Mouse (Mus musculus): ENCODE data around the gene Cpxm1. TPM values are rescaled to one million over a fixed set of nuclear protein-coding genes. Genes with fewer than 3 reads are reported as not detected.

Gene Cpxm1
- polyA plus RNA-seq, 1 experiment, result not detected

DNA sequence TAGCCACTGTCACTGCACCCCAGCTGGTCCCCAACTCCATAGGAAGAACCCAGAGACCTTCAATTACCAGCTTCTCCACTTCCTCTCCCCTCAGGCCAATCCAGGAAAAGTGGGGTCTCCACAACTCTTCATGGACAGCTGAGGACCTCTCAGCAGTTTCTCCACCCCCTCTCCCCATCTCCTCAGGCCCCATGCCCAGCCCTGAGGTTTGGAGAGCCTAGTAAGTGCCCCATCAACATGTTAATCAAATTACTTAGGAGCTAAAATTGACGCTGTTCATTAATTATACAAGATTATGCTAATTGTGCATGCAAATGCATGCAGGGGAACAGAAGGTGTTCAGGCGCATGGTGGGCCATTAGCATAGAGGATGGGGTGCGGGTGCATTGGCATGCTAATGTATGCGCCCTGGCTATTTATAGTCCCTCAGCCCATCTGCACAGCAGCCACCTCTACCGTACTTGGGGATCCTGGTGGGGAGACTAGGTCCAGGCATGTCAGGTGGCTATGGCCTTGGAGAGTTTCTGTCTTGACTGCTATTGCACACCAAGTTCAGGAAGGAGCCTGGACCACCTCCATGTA is 45.5 kb downstream of the Cpxm1 start:
- no peak for TF ChIP-seq POLR2A (IDR thresholded peaks at IDR 0.05; ENCODE audit: borderline replicate concordance, low read depth, low read length)
- no peak for TF ChIP-seq CTCF (IDR thresholded peaks at IDR 0.05; ENCODE audit: low read depth, low read length)
- Histone ChIP-seq H3K4me3 (ENCODE audit: insufficient read depth, low read length) (no peak overlapping the region), H3K27ac (ENCODE audit: insufficient read depth, low read depth, low read length) (no peak overlapping the region), H3K4me1 (ENCODE audit: control insufficient read depth, insufficient read depth, low read length) (no peaks in the 10 kb centered on the region)

DNA sequence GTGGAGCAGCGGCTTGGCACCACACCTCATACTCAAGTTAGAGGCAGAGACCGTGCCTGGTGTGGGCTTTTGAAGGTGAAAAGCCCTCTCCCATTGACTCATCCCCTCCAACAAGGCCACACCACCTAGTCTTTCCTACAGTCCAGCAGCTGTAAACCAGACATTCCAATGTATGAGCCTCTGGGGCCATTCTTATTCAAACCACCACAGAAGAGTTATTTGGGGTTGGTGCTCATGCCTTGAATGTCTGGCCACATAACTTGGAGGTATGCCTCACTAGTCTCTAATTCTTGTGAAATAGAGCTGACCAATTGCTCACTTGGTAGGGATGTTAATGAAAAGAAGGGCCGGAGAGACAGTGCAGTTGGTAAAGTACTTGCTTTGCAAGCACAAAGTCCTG is 47.0 kb downstream of the Cpxm1 start:
- no peak overlapping the region for H3K4me3 ChIP-seq (ENCODE audit: insufficient read depth, low read length)

DNA sequence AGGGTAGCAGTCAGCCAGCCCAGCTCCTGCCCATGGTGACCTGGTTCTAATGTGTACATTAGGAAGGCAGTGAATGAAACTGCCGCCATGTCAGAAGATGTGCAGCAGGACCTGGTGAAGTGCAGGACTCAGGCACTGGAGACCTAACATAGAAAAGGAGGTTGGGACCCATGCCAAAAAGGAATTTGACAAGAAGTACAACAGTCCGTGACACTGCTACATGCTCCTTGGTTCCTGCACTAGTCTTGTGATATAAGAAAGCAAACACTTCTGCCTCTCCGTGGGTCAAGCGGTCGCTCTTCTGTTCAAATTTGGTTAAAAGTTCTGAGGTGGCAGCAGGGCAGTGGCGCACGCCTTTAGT is 56.2 kb downstream of the Cpxm1 start:
- Histone ChIP-seq H3K27ac (ENCODE audit: insufficient read depth, low read depth, low read length) (no peak overlapping the region), H3K4me1 (ENCODE audit: control insufficient read depth, insufficient read depth, low read length) (no peaks in the 10 kb centered on the region), H3K4me3 (ENCODE audit: insufficient read depth, low read length) (no peak overlapping the region)
- TF ChIP-seq CTCF (IDR thresholded peaks at IDR 0.05; ENCODE audit: low read depth, low read length), result no peak
- no peak for TF ChIP-seq POLR2A (IDR thresholded peaks at IDR 0.05; ENCODE audit: borderline replicate concordance, low read depth, low read length)

More for the DNA sequence above, 47.0 kb downstream of the Cpxm1 start:
- H3K4me1 ChIP-seq (ENCODE audit: control insufficient read depth, insufficient read depth, low read length), result no peaks in the 10 kb centered on the region
- no peak for TF ChIP-seq CTCF (IDR thresholded peaks at IDR 0.05; ENCODE audit: low read depth, low read length)
- no peak for TF ChIP-seq POLR2A (IDR thresholded peaks at IDR 0.05; ENCODE audit: borderline replicate concordance, low read depth, low read length)
- H3K27ac ChIP-seq (ENCODE audit: insufficient read depth, low read depth, low read length), result no peak overlapping the region

Other genes with a start within 250 kb of the Cpxm1 start
- 154 and 166 TPM in 2 replicates for gene Snrpb, start 218.2 kb downstream of the Cpxm1 start, polyA plus RNA-seq (2012; ENCODE audit: insufficient read depth, insufficient read length, missing spikeins)
- gene Tmc2, start 202.4 kb downstream of the Cpxm1 start, polyA plus RNA-seq (2012; ENCODE audit: insufficient read depth, insufficient read length, missing spikeins), result not detected in 2 replicates
- gene Nop56, start 123.1 kb downstream of the Cpxm1 start, polyA plus RNA-seq (2012; ENCODE audit: insufficient read depth, insufficient read length, missing spikeins), result 46.4 and 51.8 TPM in 2 replicates
- gene Idh3b, start 113.0 kb downstream of the Cpxm1 start, polyA plus RNA-seq (2012; ENCODE audit: insufficient read depth, insufficient read length, missing spikeins), result 162 and 179 TPM in 2 replicates
- gene Ebf4, start 102.4 kb downstream of the Cpxm1 start, polyA plus RNA-seq (2012; ENCODE audit: insufficient read depth, insufficient read length, missing spikeins), result not detected in 2 replicates
- not detected in 2 replicates for gene Gm28372, start 7.7 kb upstream of the Cpxm1 start, polyA plus RNA-seq (2012; ENCODE audit: insufficient read depth, insufficient read length, missing spikeins)
- not detected in 2 replicates for gene 1700020A23Rik, start 7.7 kb upstream of the Cpxm1 start, polyA plus RNA-seq (2012; ENCODE audit: insufficient read depth, insufficient read length, missing spikeins)
- not detected in 2 replicates for gene Tmem239, start 8.9 kb upstream of the Cpxm1 start, polyA plus RNA-seq (2012; ENCODE audit: insufficient read depth, insufficient read length, missing spikeins)
- gene Vps16, start 26.8 kb upstream of the Cpxm1 start, polyA plus RNA-seq (2012; ENCODE audit: insufficient read depth, insufficient read length, missing spikeins), result 121 and 124 TPM in 2 replicates
- 14.1 and 15.7 TPM in 2 replicates for gene Pced1a, start 27.1 kb upstream of the Cpxm1 start, polyA plus RNA-seq (2012; ENCODE audit: insufficient read depth, insufficient read length, missing spikeins)
- 195 and 229 TPM in 2 replicates for gene Ptpra, start 52.7 kb upstream of the Cpxm1 start, polyA plus RNA-seq (2012; ENCODE audit: insufficient read depth, insufficient read length, missing spikeins)
- 28.3 and 30.0 TPM in 2 replicates for gene Mrps26, start 166.2 kb upstream of the Cpxm1 start, polyA plus RNA-seq (2012; ENCODE audit: insufficient read depth, insufficient read length, missing spikeins)
- not detected in 2 replicates for gene Oxt, start 178.6 kb upstream of the Cpxm1 start, polyA plus RNA-seq (2012; ENCODE audit: insufficient read depth, insufficient read length, missing spikeins)
- gene Avp, start 185.0 kb upstream of the Cpxm1 start, polyA plus RNA-seq (2012; ENCODE audit: insufficient read depth, insufficient read length, missing spikeins), result not detected in 2 replicates
- gene Fastkd5, start 232.5 kb upstream of the Cpxm1 start, polyA plus RNA-seq (2012; ENCODE audit: insufficient read depth, insufficient read length, missing spikeins), result 4.4 and 6.1 TPM in 2 replicates
- 5.0 and 6.1 TPM in 2 replicates for gene Ubox5, start 232.5 kb upstream of the Cpxm1 start, polyA plus RNA-seq (2012; ENCODE audit: insufficient read depth, insufficient read length, missing spikeins)
- 2.8 and 3.3 TPM in 2 replicates for gene Lzts3, start 245.2 kb upstream of the Cpxm1 start, polyA plus RNA-seq (2012; ENCODE audit: insufficient read depth, insufficient read length, missing spikeins)

Measured in bone marrow macrophage, adult 2 months (primary cell).